Mouse (Mus musculus) bone marrow macrophage, adult 2 months (primary cell): ENCODE data around the gene Saysd1.

ENCODE experiments used
- CTCF ChIP-seq: IDR thresholded peaks from 2 replicates; pipeline ENCODE4 v1.5.1; 2012; ENCODE audit warnings: low read depth, mild to moderate bottlenecking, low read length, moderate library complexity
- POLR2A ChIP-seq: IDR thresholded peaks from 2 replicates; pipeline ENCODE4 v1.6.1; 2012; ENCODE audit warnings: mild to moderate bottlenecking, low read depth, low read length, borderline replicate concordance

GRCm38 (mm10) chr14:20113964-20114363 lies 24.4 kb downstream of the Saysd1 start:
- TF ChIP-seq CTCF (peak; percentile 69), POLR2A (no peak)
